Mouse (Mus musculus): Measurements from ENCODE around the gene Lrp5. TPM values are rescaled to one million over a fixed set of nuclear protein-coding genes. Genes with fewer than 3 reads are reported as not detected.

Lrp5 gene
- total RNA-seq, 2 experiments from 2014 or later, result 47.8 to 52.8 TPM

DNA sequence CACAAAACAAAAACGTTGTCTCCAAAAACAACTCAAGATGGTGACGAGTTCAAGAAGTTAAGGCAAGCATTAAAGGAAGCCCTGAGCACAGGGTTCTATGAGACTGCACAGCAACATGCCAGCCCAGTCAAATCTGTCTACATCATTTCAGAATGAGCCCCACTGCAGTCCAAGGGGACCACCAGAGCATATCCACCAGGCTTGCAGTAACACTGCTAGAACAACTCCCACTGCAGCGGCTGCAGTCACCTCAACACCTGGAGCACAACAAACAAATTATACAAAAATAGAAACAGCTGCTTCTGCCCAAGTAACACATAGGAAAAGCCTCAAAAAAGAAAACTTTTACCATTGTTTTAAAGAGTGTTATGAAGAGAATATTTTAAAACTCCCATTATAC is 151.4 kb downstream of the Lrp5 start:
- intact Hi-C loops (cut with DNase I), result no loop called here
- DNase-seq, result no peak

Other genes with a start within 250 kb of the Lrp5 start
- gene Ppp6r3, start 110.8 kb downstream of the Lrp5 start, total RNA-seq (2021), result 10 to 100 TPM; 83.3 to 85.6 TPM
- gene 1810055G02Rik, start 21.7 kb upstream of the Lrp5 start, total RNA-seq (2021), result 1 to 10 TPM; 8.9 TPM
- gene Kmt5b, start 80.9 kb upstream of the Lrp5 start, total RNA-seq (2021), result 10 to 100 TPM; 35.3 to 40.1 TPM
- 10 to 100 TPM; 15.1 to 15.7 TPM for gene Chka, start 165.2 kb upstream of the Lrp5 start, total RNA-seq (2021)
- 10 to 100 TPM; 16.0 to 20.4 TPM for gene Tcirg1, start 220.6 kb upstream of the Lrp5 start, total RNA-seq (2021)
- 100 to 1,000 TPM; 438 to 441 TPM for gene Ndufs8, start 226.2 kb upstream of the Lrp5 start, total RNA-seq (2021)
- 1 to 10 TPM; 2.6 to 3.2 TPM for gene Aldh3b1, start 243.2 kb upstream of the Lrp5 start, total RNA-seq (2021)
- gene Unc93b1, start 248.6 kb upstream of the Lrp5 start, total RNA-seq (2021), result 10 to 100 TPM; 21.7 to 21.9 TPM